Mouse (Mus musculus): Measurements from ENCODE around the gene Ramac.

The Ramac gene

DNA sequence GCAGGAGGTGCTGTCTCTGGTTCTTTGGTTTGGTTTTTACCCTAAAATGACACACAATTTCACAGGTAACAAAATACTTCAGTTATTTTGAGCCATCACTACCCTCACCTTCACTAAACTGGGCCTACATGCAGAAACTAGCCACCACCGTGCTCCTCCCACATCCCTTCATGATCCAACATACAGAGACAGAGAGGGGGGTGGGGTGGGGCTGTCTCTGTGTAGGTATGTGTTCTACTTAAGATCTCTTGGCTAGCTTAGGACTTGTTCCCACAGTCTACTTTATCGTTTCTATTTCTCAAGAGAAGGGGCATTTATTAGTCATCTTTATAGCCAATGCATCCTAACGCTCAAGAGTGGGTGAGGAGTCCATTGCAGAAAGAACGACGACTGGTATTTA, 25.8 kb downstream of the Ramac start:
- DNase-seq, result peak; percentile 30

DNA sequence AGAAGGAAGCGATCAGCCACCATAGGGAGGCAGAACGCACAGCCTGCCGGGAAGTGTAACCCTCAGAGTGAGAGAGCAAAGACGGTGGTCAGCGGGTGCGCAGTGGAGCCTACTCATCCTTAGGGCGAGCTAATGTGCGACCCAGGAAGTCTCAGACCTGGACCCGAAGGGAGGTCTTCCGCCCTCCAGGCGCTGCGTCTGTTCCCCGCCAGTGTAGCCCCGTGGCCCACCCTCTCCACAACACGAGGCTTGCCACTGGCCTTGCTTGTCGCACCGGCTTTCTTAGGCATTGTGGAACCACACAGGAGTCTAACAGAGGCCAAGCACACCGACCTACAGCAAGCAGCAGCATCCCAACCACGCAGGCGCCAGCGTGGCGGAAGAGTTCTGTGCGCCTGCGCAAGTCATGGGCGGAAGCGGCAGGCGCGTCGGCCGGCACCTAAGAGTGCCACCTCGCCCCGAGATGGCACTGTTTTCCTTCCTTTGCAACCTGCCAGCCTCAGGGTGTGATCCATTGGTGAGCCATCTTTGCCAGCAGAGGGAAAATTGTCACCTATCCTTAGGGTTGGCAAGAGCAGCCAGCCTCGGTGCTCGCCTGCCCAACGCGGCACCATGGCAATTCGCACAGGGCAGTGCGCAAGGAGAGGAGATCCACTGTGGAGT, 26.5 kb downstream of the Ramac start, which contains the start of gene 3110040N11Rik:
Gene 3110040N11Rik, minus strand, starts transcription at position 384 of the 663 bp plus-strand sequence.
- peak; percentile 84 for DNase-seq

DNA sequence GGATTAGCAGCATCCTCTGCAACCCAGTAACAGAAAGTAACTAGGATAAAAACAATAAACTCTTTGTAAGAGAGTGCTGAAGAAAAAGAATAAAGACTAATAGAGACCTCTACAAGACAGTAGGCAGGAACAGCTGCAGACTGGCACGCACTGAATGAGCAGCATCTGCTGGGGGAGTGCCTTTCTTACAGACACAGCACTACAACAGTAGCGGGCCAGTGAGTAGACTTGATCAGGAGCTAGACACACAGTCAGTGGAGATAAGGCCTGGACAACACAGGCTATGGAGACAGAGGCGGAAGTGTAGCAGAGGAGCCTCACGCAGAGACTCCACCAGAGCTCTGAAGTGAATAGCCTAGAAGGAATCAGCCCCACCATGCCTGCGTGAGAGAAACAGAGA, 43.3 kb downstream of the Ramac start:
- DNase-seq, result no peak
